Mouse (Mus musculus): ENCODE results near the gene Mical3.

DNA sequence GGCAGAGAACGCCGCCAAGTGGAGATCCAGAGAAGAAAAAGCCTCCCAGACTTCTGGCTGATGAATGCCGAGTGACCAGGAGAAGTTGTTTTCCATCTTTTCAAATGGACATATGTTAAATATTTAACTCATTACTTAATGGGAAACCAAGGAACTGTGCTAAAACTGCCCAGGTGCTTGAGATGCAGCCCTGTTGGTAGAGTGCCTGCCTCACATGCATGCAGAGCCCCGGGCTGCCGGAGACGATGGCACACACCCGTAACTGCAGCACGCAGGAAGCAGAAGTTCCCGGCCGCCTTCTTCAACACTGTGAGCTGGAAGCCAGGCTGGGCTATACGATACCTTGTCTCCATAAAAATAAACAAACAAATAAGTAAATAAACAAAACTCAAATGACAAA is 226.8 kb downstream of the Mical3 start:
- no peak for TF ChIP-seq CTCF (IDR thresholded peaks at IDR 0.05; ENCODE audit: low read depth, low read length)
- no peak for TF ChIP-seq EP300 (IDR thresholded peaks at IDR 0.05; ENCODE audit: insufficient read depth, low read depth, low read length)
- no peak for TF ChIP-seq POLR2A (IDR thresholded peaks at IDR 0.05; ENCODE audit: insufficient read depth, low read length)
